Mouse (Mus musculus) bone marrow macrophage, adult 2 months (primary cell): Measurements from ENCODE around the gene Sytl4.

Source experiments
- CTCF ChIP-seq: IDR thresholded peaks from 2 replicates; pipeline ENCODE4 v1.5.1; 2012; ENCODE audit warnings: low read depth, mild to moderate bottlenecking, low read length, moderate library complexity
- POLR2A ChIP-seq: IDR thresholded peaks from 2 replicates; pipeline ENCODE4 v1.6.1; 2012; ENCODE audit warnings: mild to moderate bottlenecking, low read depth, low read length, borderline replicate concordance

- TF ChIP-seq CTCF, result no peak
- no peak for TF ChIP-seq POLR2A
These were observed 94.3 kb downstream of the Sytl4 start for GRCm38 (mm10) chrX:133887308-133887707.
